Mouse (Mus musculus) cerebellum, adult 2 months (tissue): ENCODE data around the gene Slc35e4.

Experiments
- CTCF ChIP-seq: fragments of 200-500 bp; IDR thresholded peaks from 2 replicates; pipeline ENCODE4 v1.5.1; 2011; ENCODE audit warnings: low read depth, mild to moderate bottlenecking, control low read depth, low read length, moderate library complexity, borderline replicate concordance; ENCODE audit not compliant: insufficient read depth
- POLR2A ChIP-seq: fragments of 200-500 bp; IDR thresholded peaks from 2 replicates; pipeline ENCODE4 v1.6.1; 2011; ENCODE audit warnings: low read length, control low read depth, borderline replicate concordance; ENCODE audit not compliant: insufficient read depth

DNA sequence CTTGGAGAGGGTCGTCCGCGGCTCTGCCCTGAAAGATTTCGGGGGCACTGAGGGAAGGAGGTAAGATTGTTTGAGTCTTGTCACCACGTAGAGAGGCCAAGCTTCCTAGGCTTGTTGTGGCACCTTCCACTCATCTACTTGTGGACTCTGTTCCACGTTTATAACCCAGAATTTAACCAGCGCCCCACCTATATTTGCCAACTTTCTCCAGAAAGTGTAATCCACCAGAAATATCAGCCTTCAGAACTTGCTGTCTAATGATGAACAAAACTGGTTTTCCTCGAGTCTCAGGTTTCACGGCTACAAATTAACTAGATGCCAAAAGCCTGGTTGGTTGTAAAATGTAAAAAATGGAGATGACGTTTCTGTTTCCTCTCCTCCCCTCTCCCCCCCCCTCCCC lies 19.0 kb downstream of the Slc35e4 start:
- no peak for TF ChIP-seq CTCF
- no peak for TF ChIP-seq POLR2A
